Mouse (Mus musculus) hindbrain, embryonic 13.5 days (tissue): ENCODE data around the gene Nsg1. TPM values are rescaled to one million over a fixed set of nuclear protein-coding genes. Genes with fewer than 3 reads are reported as not detected.

Experiments
- ATAC-seq: fragments of 200-750 bp; cut with Nextera tagmentation; 2 replicates; pipeline ENCODE4 v1.8.0; 2017; ENCODE audit warnings: moderate TSS enrichment; ENCODE audit not compliant: low FRiP score
- H3K27ac ChIP-seq: fragments of 300-500 bp; sonication (generic); 2 replicates; pipeline ENCODE4 v1.5.1; 2015; ENCODE audit warnings: inconsistent platforms, mild to moderate bottlenecking, moderate library complexity
- H3K27me3 ChIP-seq: fragments of 300-500 bp; sonication (generic); 2 replicates; pipeline ENCODE4 v1.6.1; 2015; ENCODE audit warnings: mild to moderate bottlenecking, inconsistent platforms
- H3K36me3 ChIP-seq: fragments of 300-500 bp; sonication (generic); 2 replicates; pipeline ENCODE4 v1.6.1; 2015; ENCODE audit warnings: mild to moderate bottlenecking, inconsistent platforms
- H3K4me1 ChIP-seq: fragments of 300-500 bp; sonication (generic); replicated peaks from 2 replicates; pipeline ENCODE4 v1.6.1; 2015; ENCODE audit warnings: inconsistent platforms
- H3K4me2 ChIP-seq: fragments of 300-500 bp; sonication (generic); 2 replicates; pipeline ENCODE4 v1.6.1; 2015; ENCODE audit warnings: inconsistent platforms, mild to moderate bottlenecking, moderate library complexity
- H3K4me3 ChIP-seq: fragments of 300-500 bp; sonication (generic); 2 replicates; pipeline ENCODE4 v1.5.1; 2015; ENCODE audit warnings: mild to moderate bottlenecking, inconsistent platforms
- H3K9ac ChIP-seq: fragments of 300-500 bp; sonication (generic); 2 replicates; pipeline ENCODE4 v1.6.1; 2015; ENCODE audit warnings: mild to moderate bottlenecking, inconsistent platforms
- H3K9me3 ChIP-seq: fragments of 300-500 bp; sonication (generic); 2 replicates; pipeline ENCODE4 v1.6.1; 2016; ENCODE audit warnings: inconsistent platforms
- WGBS: fragments of 180-500 bp; shearing (Covaris S2); methylation state at CpG from one replicate; pipeline ENCODE4 v1.1.7; 2015; 5-methylcytosine and 5-hydroxymethylcytosine counted together
- polyA plus RNA-seq: library from polyadenylated mRNA; unstranded; fragments of >200 nt; fragmentation: Nextera tagmentation; extraction: Ambion mirVana; gene quantifications from 2 replicates; pipeline ENCODE4 v1.2.1, GENCODE M21; 2015

Nsg1 gene
- polyA plus RNA-seq, 1 experiment from 2014 or later: 1,020 TPM

DNA sequence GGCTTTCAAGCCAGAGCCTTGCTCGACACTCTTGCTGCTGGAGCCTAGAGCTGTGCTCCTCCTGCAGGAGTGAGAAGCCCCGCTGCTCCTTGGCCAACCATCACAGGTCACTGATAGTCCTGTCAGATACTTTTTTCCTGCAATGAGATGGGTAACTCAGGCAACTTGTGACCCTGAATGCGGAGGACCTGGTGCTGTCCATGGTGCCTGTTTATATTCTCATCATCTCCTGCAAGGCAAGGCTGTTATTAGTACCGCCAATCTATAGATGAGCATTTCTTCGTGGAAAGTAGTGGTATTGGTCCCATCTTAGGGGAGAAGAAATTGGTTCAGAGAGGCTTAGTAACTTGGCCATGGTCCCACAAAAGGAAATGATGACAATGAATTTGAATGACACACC, 14.1 kb upstream of the Nsg1 start:
- 56% methylated on average over 5 of the region's 5 CpGs for WGBS
- no peaks in the 10 kb centered on the region for H3K9me3 ChIP-seq
- no peaks in the 10 kb centered on the region for H3K36me3 ChIP-seq
- peaks cover 3% of the 10 kb centered on the region; the same call in 1 of the 2 replicates for H3K27me3 ChIP-seq
- no peak overlapping the region for H3K4me2 ChIP-seq
- no peak for ATAC-seq
- H3K4me1 ChIP-seq: no peaks in the 10 kb centered on the region
- H3K4me3 ChIP-seq: no peak overlapping the region
- no peak overlapping the region for H3K27ac ChIP-seq
- no peak overlapping the region for H3K9ac ChIP-seq

GRCm38 (mm10) chr5:38168497-38168896, 8.8 kb upstream of the Nsg1 start:
- Histone ChIP-seq H3K9me3 (no peaks in the 10 kb centered on the region), H3K4me3 (no peak overlapping the region), H3K27ac (no peak overlapping the region), H3K36me3 (no peaks in the 10 kb centered on the region), H3K9ac (no peak overlapping the region), H3K4me1 (no peaks in the 10 kb centered on the region), H3K27me3 (no peaks in the 10 kb centered on the region), H3K4me2 (no peak overlapping the region)
- 0 out of 2 replicates have a peak, but pooled peaks have one; percentile 17 for ATAC-seq
- WGBS: 71% methylated on average over 11 of the region's 11 CpGs

DNA sequence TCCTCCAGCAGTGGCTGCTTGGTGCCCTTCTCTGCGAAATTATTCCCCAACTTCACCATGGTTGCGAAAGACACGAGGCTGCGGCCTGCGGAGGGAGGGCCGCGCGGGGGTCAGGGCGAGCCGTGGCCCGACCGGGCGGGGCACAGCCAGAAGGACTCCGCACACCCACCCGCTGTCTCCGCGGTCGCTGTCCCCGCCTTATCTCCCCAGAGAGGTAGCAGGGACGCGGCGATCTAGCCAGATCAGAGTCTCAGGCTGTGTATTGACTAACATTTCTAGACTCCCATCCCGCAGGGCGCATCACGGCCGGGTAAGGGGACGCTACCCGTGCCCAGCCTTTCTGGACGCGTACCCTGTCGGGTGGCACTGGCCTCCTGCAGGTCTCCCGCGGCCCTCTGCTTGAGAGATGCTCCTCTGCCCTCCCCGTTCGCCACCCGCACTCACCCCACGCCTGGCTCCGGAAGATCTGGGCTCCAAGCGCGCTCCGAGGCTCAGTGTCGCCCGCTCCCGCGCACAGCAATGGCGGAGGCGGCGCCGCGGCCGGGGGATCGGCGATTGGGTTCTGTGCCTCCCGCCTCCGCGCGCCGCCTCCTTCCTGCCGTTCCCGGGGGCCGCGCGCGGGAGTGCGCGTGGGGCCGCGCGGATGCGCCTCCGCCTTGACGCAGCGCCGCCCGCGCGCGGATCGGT, 617 bp downstream of the Nsg1 start:
- ATAC-seq: peak; percentile 86
- under 1% methylated on average over 75 of the region's 79 CpGs for WGBS

GRCm38 (mm10) chr5:38158501-38158946, 1.2 kb downstream of the Nsg1 start:
- ATAC-seq: peak; percentile 23
- Histone ChIP-seq H3K27me3 (peaks cover 24% of the 10 kb centered on the region), H3K4me3 (peak overlapping the region; percentile 90), H3K4me1 (peaks cover 55% of the 10 kb centered on the region), H3K9me3 (no peaks in the 10 kb centered on the region), H3K9ac (peak overlapping the region; percentile 100), H3K4me2 (peak overlapping the region; percentile 89), H3K27ac (peak overlapping the region; percentile 98), H3K36me3 (peaks cover 42% of the 10 kb centered on the region)
- WGBS: 2% methylated on average over 17 of the region's 17 CpGs

More for the DNA sequence above, 617 bp downstream of the Nsg1 start:
- Histone ChIP-seq H3K4me1 (peaks cover 50% of the 10 kb centered on the region), H3K9me3 (no peaks in the 10 kb centered on the region), H3K9ac (peak overlapping the region; percentile 100), H3K27me3 (peaks cover 24% of the 10 kb centered on the region), H3K36me3 (peaks cover 36% of the 10 kb centered on the region), H3K4me2 (peak overlapping the region; percentile 89), H3K4me3 (peak overlapping the region; percentile 90), H3K27ac (peak overlapping the region; percentile 98)

GRCm38 (mm10) chr5:38157481-38158020, 2.2 kb downstream of the Nsg1 start:
- H3K4me2 ChIP-seq: peak overlapping the region; percentile 89
- peak overlapping the region; percentile 98 for H3K27ac ChIP-seq
- peaks cover 22% of the 10 kb centered on the region for H3K27me3 ChIP-seq
- peak overlapping the region; percentile 100 for H3K9ac ChIP-seq
- peaks cover 51% of the 10 kb centered on the region for H3K36me3 ChIP-seq
- peaks cover 65% of the 10 kb centered on the region for H3K4me1 ChIP-seq
- peak overlapping the region; percentile 90 for H3K4me3 ChIP-seq
- no peak for ATAC-seq
- H3K9me3 ChIP-seq: no peaks in the 10 kb centered on the region
- 43% methylated on average over 9 of the region's 9 CpGs for WGBS

- H3K9ac ChIP-seq: peak overlapping the region; percentile 59
- WGBS: 92% methylated on average over 5 of the region's 5 CpGs
Measured at GRCm38 (mm10) chr5:38153636-38154035, 6.1 kb downstream of the Nsg1 start.

DNA sequence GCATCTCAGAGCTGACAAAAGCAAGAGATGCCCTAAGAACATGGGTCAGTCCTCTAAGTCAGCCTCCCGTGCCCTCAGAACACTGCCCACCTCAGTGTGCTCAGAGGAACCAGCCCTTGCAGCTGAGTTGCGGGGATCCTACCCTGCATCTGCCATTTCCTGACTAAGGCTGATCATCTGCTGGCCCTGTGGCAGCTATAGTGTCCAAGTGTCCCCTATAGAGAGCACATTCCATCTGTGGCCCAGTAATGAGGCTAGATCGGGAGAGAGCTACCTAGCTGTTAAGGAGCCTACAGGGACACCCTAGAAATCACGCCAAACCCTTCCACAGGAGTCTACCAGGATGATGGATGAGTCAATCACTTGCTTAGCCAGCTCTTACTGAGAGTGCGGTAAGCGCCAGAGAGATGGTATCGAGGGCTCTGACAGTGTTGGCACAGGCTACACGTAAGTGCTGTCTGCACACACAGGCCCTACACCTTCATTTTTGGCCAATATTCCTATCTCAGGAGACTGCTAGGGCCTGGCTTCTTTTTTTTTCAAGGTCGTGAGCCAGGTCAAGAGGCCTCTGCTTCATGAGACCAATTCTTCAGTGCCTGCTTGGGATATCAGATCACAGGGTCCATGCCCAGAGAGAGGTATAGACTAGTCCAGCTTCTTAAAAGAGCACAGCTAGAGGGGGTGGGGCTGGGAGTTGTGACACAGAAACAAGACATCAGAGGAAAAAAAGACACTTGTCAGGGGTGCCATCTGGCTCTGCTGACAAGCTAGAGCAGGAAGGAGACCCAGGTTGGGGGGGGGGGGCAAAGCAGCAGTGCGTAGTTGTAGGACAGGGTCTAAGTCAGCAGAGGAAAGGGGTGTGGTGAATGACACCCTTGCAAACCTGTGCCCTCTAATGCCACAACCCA, 7.3 kb downstream of the Nsg1 start:
- peak overlapping the region; percentile 48; the same call in 1 of the 2 replicates for H3K27ac ChIP-seq
- peak overlapping the region; percentile 18 for H3K4me3 ChIP-seq
- ATAC-seq: no peak
- peak overlapping the region; percentile 59 for H3K9ac ChIP-seq
- H3K9me3 ChIP-seq: no peaks in the 10 kb centered on the region
- peaks cover 92% of the 10 kb centered on the region for H3K4me1 ChIP-seq
- no peaks in the 10 kb centered on the region for H3K27me3 ChIP-seq
- H3K4me2 ChIP-seq: peak overlapping the region; percentile 27
- 64% methylated on average over 10 of the region's 10 CpGs for WGBS
- H3K36me3 ChIP-seq: peaks cover 98% of the 10 kb centered on the region

More at GRCm38 (mm10) chr5:38153636-38154035, 6.1 kb downstream of the Nsg1 start:
- Histone ChIP-seq H3K27ac (peak overlapping the region; percentile 48), H3K36me3 (peaks cover 89% of the 10 kb centered on the region), H3K27me3 (no peaks in the 10 kb centered on the region), H3K4me1 (peaks cover 87% of the 10 kb centered on the region), H3K4me2 (peak overlapping the region; percentile 27), H3K9me3 (no peaks in the 10 kb centered on the region), H3K4me3 (peak overlapping the region; percentile 18)
- ATAC-seq: no peak

DNA sequence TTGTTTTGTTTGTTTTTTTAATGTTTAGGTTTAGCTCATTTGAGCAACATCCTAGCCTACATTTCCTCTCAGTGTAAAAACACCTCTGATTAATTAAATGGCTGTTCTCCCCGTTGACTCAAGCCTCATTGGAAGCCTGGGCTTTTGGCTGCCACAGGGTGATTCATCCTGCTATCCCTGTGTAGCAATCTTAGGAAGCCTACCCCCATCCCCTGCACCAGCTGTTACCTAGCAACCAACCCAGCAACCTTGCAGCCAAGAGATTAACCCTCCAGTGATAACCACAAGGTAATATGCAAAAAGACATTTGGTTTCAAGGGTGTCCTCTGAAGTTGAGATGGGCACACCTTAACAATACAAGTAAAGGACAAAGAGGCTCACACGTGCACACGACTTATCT, 8.4 kb downstream of the Nsg1 start:
- ATAC-seq: no peak
- WGBS: 56% methylated on average over 3 of the region's 3 CpGs
- Histone ChIP-seq H3K36me3 (peaks cover 98% of the 10 kb centered on the region), H3K4me3 (peak overlapping the region; percentile 18), H3K4me2 (peak overlapping the region; percentile 27), H3K9me3 (no peaks in the 10 kb centered on the region), H3K9ac (peak overlapping the region; percentile 35), H3K4me1 (peaks cover 91% of the 10 kb centered on the region), H3K27ac (no peak overlapping the region; the same call in 1 of the 2 replicates), H3K27me3 (no peaks in the 10 kb centered on the region)

DNA sequence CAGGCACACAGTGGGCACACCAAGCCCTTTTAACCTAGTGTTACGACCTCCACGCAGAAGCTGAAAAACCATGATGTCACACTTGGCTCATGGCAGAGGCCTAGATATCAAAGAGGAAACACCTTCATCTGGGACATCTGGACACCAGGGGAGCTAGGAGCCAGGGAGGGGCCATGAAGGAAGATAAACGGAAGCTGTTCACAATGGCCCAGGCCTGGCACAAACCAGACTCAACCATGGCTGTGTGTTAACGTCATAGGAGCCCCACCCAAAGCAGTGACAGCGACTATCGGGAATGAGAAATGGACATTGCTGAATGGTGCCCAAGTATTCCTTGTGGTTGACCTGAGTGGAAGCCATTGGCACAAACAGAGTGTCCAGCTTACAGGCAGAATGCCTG, 13.2 kb downstream of the Nsg1 start:
- Histone ChIP-seq H3K27me3 (no peaks in the 10 kb centered on the region), H3K4me2 (no peak overlapping the region), H3K9ac (no peak overlapping the region), H3K9me3 (no peaks in the 10 kb centered on the region), H3K4me3 (no peak overlapping the region), H3K27ac (no peak overlapping the region), H3K4me1 (peaks cover 53% of the 10 kb centered on the region), H3K36me3 (peaks cover 97% of the 10 kb centered on the region)
- 86% methylated on average over 6 of the region's 6 CpGs for WGBS
- ATAC-seq: no peak

DNA sequence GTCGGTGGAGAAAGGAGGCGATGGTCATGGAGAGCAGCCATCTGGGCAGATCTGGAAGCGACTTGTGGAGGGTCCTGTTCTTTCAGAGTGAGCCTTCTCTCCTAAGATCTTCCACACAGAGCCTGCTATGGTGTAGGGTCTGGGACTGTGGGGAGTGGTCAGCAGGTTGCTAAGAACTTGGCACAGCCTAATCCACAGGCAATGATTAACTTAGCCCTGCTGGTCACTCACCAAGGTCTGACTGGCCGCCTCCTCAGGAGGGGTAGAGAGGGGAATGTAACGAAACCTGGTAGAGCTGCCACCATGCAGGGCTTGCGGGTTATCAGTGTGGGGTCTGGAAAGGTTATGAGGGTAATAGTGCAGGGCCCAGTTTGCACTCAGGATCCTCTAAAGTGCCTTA, 18.8 kb downstream of the Nsg1 start:
- 87% methylated on average over 6 of the region's 6 CpGs for WGBS
- H3K4me3 ChIP-seq: no peak overlapping the region
- no peaks in the 10 kb centered on the region for H3K9me3 ChIP-seq
- no peak for ATAC-seq
- no peaks in the 10 kb centered on the region for H3K27me3 ChIP-seq
- H3K27ac ChIP-seq: no peak overlapping the region
- peaks cover 99% of the 10 kb centered on the region for H3K36me3 ChIP-seq
- H3K4me1 ChIP-seq: peaks cover 5% of the 10 kb centered on the region
- no peak overlapping the region for H3K4me2 ChIP-seq
- H3K9ac ChIP-seq: no peak overlapping the region

DNA sequence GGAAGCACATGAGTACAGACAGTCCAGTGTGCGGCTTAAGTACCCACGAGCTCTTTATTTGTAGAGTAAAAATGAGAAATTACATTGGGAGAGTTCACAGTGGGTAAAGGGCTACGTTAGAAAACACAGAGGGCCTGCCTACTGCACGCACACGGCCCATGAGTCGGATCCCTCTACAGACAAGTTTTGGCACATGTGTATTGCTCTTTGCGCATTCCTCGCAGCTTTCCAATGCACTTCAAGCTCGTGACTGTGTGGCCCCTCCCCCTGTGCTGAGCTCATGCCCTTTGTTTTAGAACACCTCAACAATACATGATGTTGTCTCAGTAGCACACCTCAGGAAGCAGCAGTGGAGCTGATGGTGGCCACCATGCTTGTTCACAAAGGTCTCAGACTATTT, 22.5 kb downstream of the Nsg1 start:
- no peaks in the 10 kb centered on the region for H3K4me1 ChIP-seq
- H3K4me3 ChIP-seq: no peak overlapping the region
- no peaks in the 10 kb centered on the region for H3K27me3 ChIP-seq
- 90% methylated on average over 9 of the region's 9 CpGs for WGBS
- H3K36me3 ChIP-seq: peaks cover 77% of the 10 kb centered on the region
- no peak for ATAC-seq
- H3K4me2 ChIP-seq: no peak overlapping the region
- no peaks in the 10 kb centered on the region for H3K9me3 ChIP-seq
- peak overlapping the region; percentile 55 for H3K27ac ChIP-seq
- H3K9ac ChIP-seq: no peak overlapping the region

DNA sequence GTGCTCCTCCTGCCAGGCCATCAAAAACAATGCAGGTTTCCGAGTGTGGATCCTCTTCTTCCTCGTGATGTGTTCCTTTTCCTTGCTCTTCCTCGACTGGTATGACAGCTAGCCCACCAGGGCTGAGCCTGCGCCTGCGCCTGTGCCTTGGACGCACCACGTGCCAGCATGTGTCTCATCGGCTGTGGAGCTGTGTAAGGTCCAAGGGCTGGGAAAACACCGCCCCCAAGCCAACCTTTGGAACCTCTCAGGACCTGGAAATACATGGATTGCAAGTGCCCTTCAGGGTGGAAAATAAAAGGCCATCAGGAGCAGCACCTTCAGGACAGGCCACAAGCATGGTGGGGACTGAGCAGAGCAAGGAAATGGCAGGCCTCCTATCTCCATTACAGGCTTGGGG, 23.5 kb downstream of the Nsg1 start:
- Histone ChIP-seq H3K4me3 (no peak overlapping the region), H3K9ac (no peak overlapping the region), H3K9me3 (no peaks in the 10 kb centered on the region), H3K27ac (peak overlapping the region; percentile 55; the same call in 1 of the 2 replicates), H3K4me2 (no peak overlapping the region), H3K27me3 (no peaks in the 10 kb centered on the region), H3K36me3 (peaks cover 68% of the 10 kb centered on the region), H3K4me1 (no peaks in the 10 kb centered on the region)
- WGBS: 93% methylated on average over 9 of the region's 9 CpGs
- ATAC-seq: no peak
